In genomic region chr11:11686569-11687051, GRCm38 (mm10) we compare ENCODE assay signal across 8 mouse cellular contexts. TPM values are rescaled to one million over a fixed set of nuclear protein-coding genes. Genes with fewer than 3 reads are reported as not detected.
A peak's percentile ranks its signal among the peaks of the same experiment; 100 is the strongest.
DNase-seq lines count a peak whose midpoint lies in the region; ATAC-seq and TF ChIP-seq lines count a peak whose summit lies in the region.

No protein-coding gene starts in this region.

- H3K36me3 ChIP-seq in heart, embryonic 11.5 days (ENCODE audit: control insufficient read depth, insufficient read depth, low read length): no peaks in the 10 kb centered on the region
- peaks cover 0 to 30% of the 10 kb centered on the region in 2 experiments; a peak in 2 of 4 replicates for H3K36me3 ChIP-seq in MEL (ENCODE audit: control insufficient read depth in 1 of 2, insufficient read depth in 2 of 2, low read length in 2 of 2)
- H3K36me3 ChIP-seq in hindbrain, embryonic 10.5 days: no peaks in the 10 kb centered on the region
- no peaks in the 10 kb centered on the region for H3K36me3 ChIP-seq in midbrain, embryonic 10.5 days

- H3K9ac ChIP-seq in heart, embryonic 11.5 days (ENCODE audit: low read depth, low read length): peak overlapping the region; percentile 76
- peak overlapping the region; percentile 93 for H3K9ac ChIP-seq in MEL (ENCODE audit: control insufficient read depth, low read depth, low read length, poor library complexity, severe bottlenecking)

- TF ChIP-seq POLR2A in MEL (IDR thresholded peaks at IDR 0.05; ENCODE audit: control insufficient read depth in 1 of 2, insufficient read depth in 1 of 2, low read depth in 1 of 2, low read length in 2 of 2, poor library complexity in 1 of 2): peak in 1 of 2 experiments; percentile 93; a peak in 2 of 4 replicates

- H3K9me3 ChIP-seq in heart, embryonic 11.5 days (replicated peaks; ENCODE audit: control insufficient read depth, low read length): no peaks in the 10 kb centered on the region
- no peaks in the 10 kb centered on the region for H3K9me3 ChIP-seq in MEL (replicated peaks; ENCODE audit: insufficient read depth, low read length)
- no peaks in the 10 kb centered on the region for H3K9me3 ChIP-seq in hindbrain, embryonic 10.5 days
- no peaks in the 10 kb centered on the region for H3K9me3 ChIP-seq in midbrain, embryonic 10.5 days (replicated peaks)

- TF ChIP-seq EP300 in MEL (IDR thresholded peaks at IDR 0.05; ENCODE audit: low read depth in 1 of 2, low read length in 2 of 2): peak in 1 of 2 experiments; percentile 56; a peak in 2 of 4 replicates

- peaks cover 62% of the 10 kb centered on the region for H3K79me2 ChIP-seq in MEL (ENCODE audit: control insufficient read depth, insufficient read depth, low read length, poor library complexity)

- TF ChIP-seq CTCF in MEL (IDR thresholded peaks at IDR 0.05 in 2 of 3, conservative IDR thresholded peaks at IDR 0.05 in 1 of 3; ENCODE audit: control insufficient read depth in 1 of 3, insufficient read depth in 1 of 3, low read depth in 2 of 3, low read length in 3 of 3, poor library complexity in 1 of 3, severe bottlenecking in 1 of 3): no peak

- H3K27ac ChIP-seq in heart, embryonic 11.5 days (ENCODE audit: low read depth, low read length): no peak overlapping the region
- peak overlapping the region; percentile 95 for H3K27ac ChIP-seq in MEL (ENCODE audit: control insufficient read depth, low read depth, low read length)
- peak overlapping the region; percentile 83 for H3K27ac ChIP-seq in hindbrain, embryonic 10.5 days
- 0 out of 2 replicates have a peak overlapping the region, but pooled peaks have one; percentile 79 for H3K27ac ChIP-seq in midbrain, embryonic 10.5 days (replicated peaks)

- 13% methylated on average over 16 of the region's 16 CpGs for WGBS in heart, embryonic 11.5 days (ENCODE audit: insufficient replicate concordance)
- 15% methylated on average over 16 of the region's 16 CpGs for WGBS in hindbrain, embryonic 10.5 days
- WGBS in midbrain, embryonic 10.5 days: 13% methylated on average over 16 of the region's 16 CpGs

- ATAC-seq in heart, embryonic 11.5 days (replicated peaks; ENCODE audit: insufficient number of reproducible peaks, low FRiP score, low TSS enrichment): no peak
- no peak for ATAC-seq in megakaryocyte progenitor cell, adult 5-6 weeks (replicated peaks; ENCODE audit: poor library complexity)

- H3K27me3 ChIP-seq in heart, embryonic 11.5 days (ENCODE audit: control insufficient read depth, insufficient read depth, low read length): peaks cover 47% of the 10 kb centered on the region
- no peaks in the 10 kb centered on the region for H3K27me3 ChIP-seq in MEL (ENCODE audit: control insufficient read depth in 1 of 2, insufficient read depth in 2 of 2, low read length in 2 of 2)
- H3K27me3 ChIP-seq in hindbrain, embryonic 10.5 days (ENCODE audit: insufficient read depth, poor library complexity, severe bottlenecking): peaks cover 62% of the 10 kb centered on the region
- peaks cover 66% of the 10 kb centered on the region for H3K27me3 ChIP-seq in midbrain, embryonic 10.5 days (ENCODE audit: low read depth, poor library complexity, severe bottlenecking)

- peak overlapping the region; percentile 83 for H3K4me3 ChIP-seq in heart, embryonic 11.5 days (ENCODE audit: low read depth, low read length)
- H3K4me3 ChIP-seq in MEL (ENCODE audit: control insufficient read depth in 1 of 2, insufficient read depth in 1 of 2, low read depth in 2 of 2, low read length in 2 of 2): peak overlapping the region; percentile 60 to 86
- H3K4me3 ChIP-seq in hindbrain, embryonic 10.5 days: peak overlapping the region; percentile 76
- H3K4me3 ChIP-seq in midbrain, embryonic 10.5 days: peak overlapping the region; percentile 71

- no peak for DNase-seq in heart, postnatal 10 days
- peak; percentile 83 for DNase-seq in MEL (ENCODE audit: low read depth, low spot score)
- DNase-seq in hindbrain, embryonic 10.5 days (ENCODE audit: low spot score): peak; percentile 18
- no peak for DNase-seq in midbrain, embryonic 10.5 days (ENCODE audit: low spot score)
- peak; percentile 56 to 59 for DNase-seq in thymus, postnatal 36 days
- DNase-seq in ovary, adult 18-20 months (ENCODE audit: low spot score): no peak

- no peaks in the 10 kb centered on the region for H3K4me1 ChIP-seq in heart, embryonic 11.5 days (ENCODE audit: control insufficient read depth, insufficient read depth, low read length)
- H3K4me1 ChIP-seq in MEL (ENCODE audit: control insufficient read depth in 1 of 2, insufficient read depth in 2 of 2, low read length in 2 of 2): peaks cover 10 to 32% of the 10 kb centered on the region in 2 experiments
- H3K4me1 ChIP-seq in hindbrain, embryonic 10.5 days (replicated peaks): peaks cover 22% of the 10 kb centered on the region
- H3K4me1 ChIP-seq in midbrain, embryonic 10.5 days: peaks cover 21% of the 10 kb centered on the region

- TF ChIP-seq RAD21 in MEL (IDR thresholded peaks at IDR 0.05; ENCODE audit: low read depth, low read length): no peak; the same call in 1 of the 2 replicates

- H3K4me2 ChIP-seq in heart, embryonic 11.5 days: peak overlapping the region; percentile 99

- intact Hi-C loops in heart, postnatal 10 days (cut with DNase I): no loop called here

TF ChIP-seq in MEL, 35 proteins besides CTCF, POLR2A, EP300 and RAD21:
- TF ChIP-seq ZMIZ1 (IDR thresholded peaks at IDR 0.05; ENCODE audit: low read depth, low read length) (peak; percentile 70; the same call in 1 of the 2 replicates), MYC (IDR thresholded peaks at IDR 0.05; ENCODE audit: low read depth, low read length) (peak; percentile 81; the same call in 1 of the 2 replicates), MAFK (IDR thresholded peaks at IDR 0.05; ENCODE audit: borderline replicate concordance, low read depth, low read length) (0 out of 2 replicates have a peak, but pooled peaks have one; percentile 14), KAT2A (conservative IDR thresholded peaks at IDR 0.05; ENCODE audit: low read depth, low read length) (peak; percentile 22; the same call in 1 of the 2 replicates), CHD2 (IDR thresholded peaks at IDR 0.05; ENCODE audit: low read length) (no peak), CHD1 (IDR thresholded peaks at IDR 0.05; ENCODE audit: low read depth, low read length) (peak; percentile 97), MYB (IDR thresholded peaks at IDR 0.05; ENCODE audit: low read depth, low read length) (no peak), USF1 (IDR thresholded peaks at IDR 0.05; ENCODE audit: low read depth, low read length) (no peak), BHLHE40 (IDR thresholded peaks at IDR 0.05; ENCODE audit: borderline replicate concordance, low read depth, low read length) (peak; percentile 63; the same call in 1 of the 2 replicates), E2F4 (IDR thresholded peaks at IDR 0.05; ENCODE audit: borderline replicate concordance, low read depth, low read length) (no peak), SIN3A (IDR thresholded peaks at IDR 0.05; ENCODE audit: low read length) (peak; percentile 88), GABPA (IDR thresholded peaks at IDR 0.05; ENCODE audit: low read depth, low read length) (no peak), ELF1 (IDR thresholded peaks at IDR 0.05; ENCODE audit: low read depth, low read length) (0 out of 2 replicates have a peak, but pooled peaks have one; percentile 39), ETS1 (IDR thresholded peaks at IDR 0.05; ENCODE audit: low read depth, low read length) (peak; percentile 58), TBP (IDR thresholded peaks at IDR 0.05; ENCODE audit: low read depth, low read length) (peak; percentile 94), SMC3 (IDR thresholded peaks at IDR 0.05; ENCODE audit: low read depth, low read length) (peak; percentile 11; the same call in 1 of the 2 replicates), GATA1 (IDR thresholded peaks at IDR 0.05; ENCODE audit: low read depth, low read length) (peak; percentile 88), MXI1 (IDR thresholded peaks at IDR 0.05; ENCODE audit: low read depth, low read length) (peak; percentile 75; the same call in 1 of the 2 replicates), RCOR1 (IDR thresholded peaks at IDR 0.05; ENCODE audit: low read depth, low read length) (peak; percentile 61; the same call in 1 of the 2 replicates), MAX (IDR thresholded peaks at IDR 0.05; ENCODE audit: low read length) (peak; percentile 53; the same call in 1 of the 2 replicates), NELFE (IDR thresholded peaks at IDR 0.05; ENCODE audit: low read depth, low read length) (peak; percentile 59), POLR2AphosphoS2 (IDR thresholded peaks at IDR 0.05; ENCODE audit: low read length) (peak; percentile 93), JUND (IDR thresholded peaks at IDR 0.05; ENCODE audit: low read depth, low read length) (0 out of 2 replicates have a peak, but pooled peaks have one; percentile 61)

RNA-seq across cellular contexts. Expression of gene Ikzf1, which starts 1.8 kb away (rescaled TPM):
- polyA plus RNA-seq in heart, embryonic 11.5 days (2014; fragmentation: Nextera tagmentation; extraction: Ambion mirVana): 7.0 and 7.6 TPM in 2 replicates
- total RNA-seq in heart, postnatal 10 days (2021): 1 to 10 TPM; 3.1 to 3.3 TPM
- 90.6 and 97.3 TPM in 2 replicates for total RNA-seq in MEL (2012; rRNA removed)
- polyA plus RNA-seq in MEL (2012; ENCODE audit: insufficient read depth in 1 of 2, insufficient read length in 2 of 2, low read depth in 1 of 2, low replicate concordance in 2 of 2, missing spikeins in 1 of 2): 100 to 1,000 TPM in 1 of 2 experiments, 10 to 100 TPM in 1; 28.0 to 128 TPM
- polyA plus RNA-seq in hindbrain, embryonic 10.5 days (2016; fragmentation: Nextera tagmentation; extraction: Ambion mirVana): 2.0 and 3.6 TPM in 2 replicates
- polyA plus RNA-seq in midbrain, embryonic 10.5 days (2016; fragmentation: Nextera tagmentation; extraction: Ambion mirVana): 2.6 and 2.8 TPM in 2 replicates
- 155 and 160 TPM in 2 replicates for total RNA-seq in megakaryocyte progenitor cell, adult 5-6 weeks (2015)
- total RNA-seq in megakaryocyte progenitor cell, adult 5-6 weeks (2017): 58.3 and 84.0 TPM in 2 replicates

RNA-seq across cellular contexts. Expression of gene 4930512M02Rik, which starts 59.0 kb away (rescaled TPM):
- polyA plus RNA-seq in heart, embryonic 11.5 days (2014; fragmentation: Nextera tagmentation; extraction: Ambion mirVana): not detected in 2 replicates
- not detected for total RNA-seq in heart, postnatal 10 days (2021)
- total RNA-seq in MEL (2012; rRNA removed): not detected in 2 replicates
- not detected for polyA plus RNA-seq in MEL (2012; ENCODE audit: insufficient read depth in 1 of 2, insufficient read length in 2 of 2, low read depth in 1 of 2, low replicate concordance in 2 of 2, missing spikeins in 1 of 2)
- polyA plus RNA-seq in hindbrain, embryonic 10.5 days (2016; fragmentation: Nextera tagmentation; extraction: Ambion mirVana): not detected in 2 replicates
- polyA plus RNA-seq in midbrain, embryonic 10.5 days (2016; fragmentation: Nextera tagmentation; extraction: Ambion mirVana): not detected in 2 replicates
- not detected in 2 replicates for total RNA-seq in megakaryocyte progenitor cell, adult 5-6 weeks (2015)
- not detected in 2 replicates for total RNA-seq in megakaryocyte progenitor cell, adult 5-6 weeks (2017)

Comparison
In these comparisons a context has a peak if more than half of its experiments do, and no peak if none do; other contexts are left out.
1. DNase-seq: peak in MEL (single experiment), hindbrain, embryonic 10.5 days (single experiment) and thymus, postnatal 36 days (2 of 2); none in heart, postnatal 10 days (0 of 2), midbrain, embryonic 10.5 days (single experiment) and ovary, adult 18-20 months (single experiment).
2. Peak in every context shown above with its lines, with median percentiles within 50 percentile points of each other: H3K4me3 ChIP-seq.